Mouse (Mus musculus): ENCODE results near the gene Poglut1.

The Poglut1 gene

GRCm38 (mm10) chr16:38476312-38477240, 73.5 kb downstream of the Poglut1 start:
- no peak for DNase-seq (ENCODE audit: extremely low spot score, low read depth, low spot score)

- no peak for DNase-seq (ENCODE audit: extremely low spot score, low read depth, low spot score)
These were observed 74.3 kb downstream of the Poglut1 start for GRCm38 (mm10) chr16:38475681-38476311.

Data from hindlimb bud, embryonic 11.5 days (tissue).